Mouse (Mus musculus) R1 (cell line): ENCODE measurements at regions not wholly inside any gene's neighbourhood (a gene's known extent, or its start where the extent isn't known, plus 50 kb on each side); places are given as distances from the start of the nearest gene placed in this dataset.
"Not testable (repeated sequence)": the region's sequence is repeated elsewhere in the genome, so short reads cannot be mapped to it uniquely, and the experiment has no call there.

Experiments used
- DNase-seq: peaks from one replicate; pipeline ENCODE4 v3.0.0-alpha.2; 2018; ENCODE audit warnings: low read depth, low spot score

- no peak for DNase-seq
Observed at GRCm38 (mm10) chr3:91263540-91263939, 172.9 kb upstream of the 9130204L05Rik start.

GRCm38 (mm10) chr3:91254926-91255325, 164.3 kb upstream of the 9130204L05Rik start:
- DNase-seq: not testable (repeated sequence)

- DNase-seq: peak; percentile 45
Observed at GRCm38 (mm10) chr3:91223157-91223556, 132.6 kb upstream of the 9130204L05Rik start.

- DNase-seq: peak; percentile 50
Observed at GRCm38 (mm10) chr3:91213280-91213679, 122.7 kb upstream of the 9130204L05Rik start.
